Comparison of ENCODE assay signal across 23 mouse cellular contexts in the genomic region with DNA sequence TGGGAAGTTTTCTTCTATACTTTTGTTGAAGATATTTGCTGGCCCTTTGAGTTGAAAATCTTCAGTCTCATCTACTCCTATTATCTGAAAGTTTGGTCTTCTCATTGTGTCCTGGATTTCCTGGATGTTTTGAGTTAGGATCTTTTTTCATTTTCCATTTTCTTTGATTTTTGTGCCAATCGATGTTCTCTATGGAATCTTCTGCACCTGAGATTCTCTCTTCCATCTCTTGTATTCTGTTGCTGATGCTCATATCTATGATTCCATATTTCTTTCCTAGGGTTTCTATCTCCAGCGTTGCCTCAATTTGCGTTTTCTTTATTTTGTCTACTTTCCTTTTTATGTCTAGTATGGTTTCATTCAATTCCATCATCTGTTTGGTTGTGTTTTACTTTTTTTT. TPM values are rescaled to one million over a fixed set of nuclear protein-coding genes. Genes with fewer than 3 reads are reported as not detected.
DNase-seq lines count a peak whose midpoint lies in the region; ATAC-seq and TF ChIP-seq lines count a peak whose summit lies in the region.
"Not testable (repeated sequence)": the region's sequence is repeated elsewhere in the genome, so short reads cannot be mapped to it uniquely, and the experiment has no call there.
"Had no signal": no experiment of that assay in that cellular context is flagged by ENCODE, and none has a peak within 500 bp of the region (broad histone marks: within the 10 kb centered on the region; RNA-seq: fewer than 3 reads in every experiment).

No protein-coding gene starts in this region.

- not testable (repeated sequence) for H3K27ac ChIP-seq in forebrain, postnatal 0 days (ENCODE audit: low read depth, low read length); lung, embryonic 14.5 days (ENCODE audit: low read depth); midbrain, embryonic 14.5 days (replicated peaks; ENCODE audit: low read depth, low read length)

- H3K9ac ChIP-seq in forebrain, postnatal 0 days; lung, embryonic 14.5 days; midbrain, embryonic 14.5 days (replicated peaks; ENCODE audit: low read length): not testable (repeated sequence)

- not testable (repeated sequence) for TF ChIP-seq CTCF in forebrain, postnatal 0 days (IDR thresholded peaks at IDR 0.05; ENCODE audit: low read depth); lung, embryonic 14.5 days (IDR thresholded peaks at IDR 0.05; ENCODE audit: low read depth)

- not testable (repeated sequence) for H3K4me2 ChIP-seq in forebrain, postnatal 0 days (ENCODE audit: low read depth); lung, embryonic 14.5 days; midbrain, embryonic 14.5 days (ENCODE audit: low read length)

- H3K36me3 ChIP-seq in forebrain, postnatal 0 days (ENCODE audit: insufficient read depth); lung, embryonic 14.5 days (ENCODE audit: insufficient read depth); midbrain, embryonic 14.5 days (ENCODE audit: control insufficient read depth, insufficient read depth, low read length): not testable (repeated sequence)

- WGBS in forebrain, postnatal 0 days = 89% methylated on average over 3 of the region's 3 CpGs
- WGBS in lung, embryonic 14.5 days = 84% methylated on average over 3 of the region's 3 CpGs
- 85% methylated on average over 3 of the region's 3 CpGs for WGBS in midbrain, embryonic 14.5 days

- not testable (repeated sequence) for H3K4me1 ChIP-seq in forebrain, postnatal 0 days (ENCODE audit: insufficient read depth); lung, embryonic 14.5 days (ENCODE audit: insufficient read depth); midbrain, embryonic 14.5 days (ENCODE audit: control insufficient read depth, insufficient read depth, low read length)

- not testable (repeated sequence) for ATAC-seq in forebrain, postnatal 0 days; lung, embryonic 14.5 days (ENCODE audit: insufficient read depth); midbrain, embryonic 14.5 days (ENCODE audit: low FRiP score, low TSS enrichment)

- H3K9me3 ChIP-seq in forebrain, postnatal 0 days (ENCODE audit: low read length); lung, embryonic 14.5 days (ENCODE audit: low read depth, low read length); midbrain, embryonic 14.5 days (ENCODE audit: control insufficient read depth, low read length): not testable (repeated sequence)

- DNase-seq in Muller cell, postnatal 12 days (ENCODE audit: inconsistent ontology term) = peak; percentile 28
- DNase-seq in embryo, embryonic 11 days = peak; percentile 18
- peak; percentile 1 for DNase-seq in forebrain, postnatal 0 days
- DNase-seq in lung, embryonic 14.5 days = peak; percentile 1
- DNase-seq in midbrain, embryonic 14.5 days = peak; percentile 0
- peak; percentile 1 for DNase-seq in retina, postnatal 1 day

- H3K27me3 ChIP-seq in forebrain, postnatal 0 days (ENCODE audit: insufficient read depth, low read length); lung, embryonic 14.5 days (ENCODE audit: insufficient read depth, low read length); midbrain, embryonic 14.5 days (ENCODE audit: control insufficient read depth, insufficient read depth, low read length): not testable (repeated sequence)

- not testable (repeated sequence) for H3K4me3 ChIP-seq in forebrain, postnatal 0 days (ENCODE audit: low read depth, low read length); lung, embryonic 14.5 days (ENCODE audit: low read depth, low read length); midbrain, embryonic 14.5 days (replicated peaks; ENCODE audit: low read depth, low read length)

RNA-seq across cellular contexts. Expression of gene Vmn2r91, which starts 17.4 kb away (rescaled TPM):
- total RNA-seq in forebrain, postnatal 0 days (2014; rRNA removed) = not detected in 2 replicates
- not detected in 2 replicates for polyA plus RNA-seq in forebrain, postnatal 0 days (2015; fragmentation: Nextera tagmentation; extraction: Ambion mirVana)
- polyA plus RNA-seq in lung, embryonic 14.5 days (2014; fragmentation: Nextera tagmentation; extraction: Ambion mirVana) = not detected in 2 replicates
- not detected in 2 replicates for polyA plus RNA-seq in midbrain, embryonic 14.5 days (2014; fragmentation: Nextera tagmentation; extraction: Ambion mirVana)
- total RNA-seq: adrenal gland, adult 2 months; adrenal gland, postnatal 10 days; adrenal gland, postnatal 25 days; adrenal gland, postnatal 4 days; common myeloid progenitor, adult 5-6 weeks; ES-E14; MEL had no signal
- polyA plus RNA-seq: adrenal gland, adult 2 months; brain, embryonic 14.5 days; C2C12; embryonic facial prominence, embryonic 11.5 days; embryonic facial prominence, embryonic 13.5 days; embryonic facial prominence, embryonic 15.5 days; erythroblast, embryonic 14.5 days; forebrain, embryonic 10.5 days; forebrain, embryonic 12.5 days; forebrain, embryonic 15.5 days; frontal cortex, adult 2 months had no signal

RNA-seq across cellular contexts. Expression of gene Vmn2r92, which starts 49.4 kb away (rescaled TPM):
- total RNA-seq in forebrain, postnatal 0 days (2014; rRNA removed) = not detected in 2 replicates
- not detected in 2 replicates for polyA plus RNA-seq in forebrain, postnatal 0 days (2015; fragmentation: Nextera tagmentation; extraction: Ambion mirVana)
- not detected in 2 replicates for polyA plus RNA-seq in lung, embryonic 14.5 days (2014; fragmentation: Nextera tagmentation; extraction: Ambion mirVana)
- polyA plus RNA-seq in midbrain, embryonic 14.5 days (2014; fragmentation: Nextera tagmentation; extraction: Ambion mirVana) = not detected in 2 replicates
- total RNA-seq: adrenal gland, adult 2 months; adrenal gland, postnatal 10 days; adrenal gland, postnatal 25 days; common myeloid progenitor, adult 5-6 weeks; ES-E14; MEL had no signal
- polyA plus RNA-seq: adrenal gland, adult 2 months; brain, embryonic 14.5 days; C2C12; embryonic facial prominence, embryonic 11.5 days; embryonic facial prominence, embryonic 13.5 days; embryonic facial prominence, embryonic 15.5 days; erythroblast, embryonic 14.5 days; forebrain, embryonic 10.5 days; forebrain, embryonic 12.5 days; forebrain, embryonic 15.5 days; frontal cortex, adult 2 months had no signal

RNA-seq across cellular contexts. Expression of gene Vmn2r124, which starts 53.0 kb away (rescaled TPM):
- not detected in 2 replicates for total RNA-seq in forebrain, postnatal 0 days (2014; rRNA removed)
- not detected in 2 replicates for polyA plus RNA-seq in forebrain, postnatal 0 days (2015; fragmentation: Nextera tagmentation; extraction: Ambion mirVana)
- not detected in 2 replicates for polyA plus RNA-seq in lung, embryonic 14.5 days (2014; fragmentation: Nextera tagmentation; extraction: Ambion mirVana)
- polyA plus RNA-seq in midbrain, embryonic 14.5 days (2014; fragmentation: Nextera tagmentation; extraction: Ambion mirVana) = not detected in 2 replicates
- total RNA-seq: adrenal gland, adult 2 months; adrenal gland, postnatal 10 days; adrenal gland, postnatal 25 days; adrenal gland, postnatal 4 days; common myeloid progenitor, adult 5-6 weeks; ES-E14; MEL had no signal
- polyA plus RNA-seq: adrenal gland, adult 2 months; brain, embryonic 14.5 days; C2C12; embryonic facial prominence, embryonic 11.5 days; embryonic facial prominence, embryonic 13.5 days; erythroblast, embryonic 14.5 days; forebrain, embryonic 10.5 days; forebrain, embryonic 12.5 days; forebrain, embryonic 15.5 days; frontal cortex, adult 2 months had no signal
